Mouse (Mus musculus) erythroblast, embryonic 14.5 days (primary cell): ENCODE results near the gene Bdkrb2.

Source experiments
- GATA1 ChIP-seq: IDR thresholded peaks from 2 replicates; pipeline ENCODE4 v1.6.1; 2012; ENCODE audit warnings: low read length, inconsistent platforms, mixed read lengths
- TAL1 ChIP-seq: IDR thresholded peaks from 3 replicates; pipeline ENCODE4 v1.6.1; 2012; ENCODE audit warnings: low read length, inconsistent platforms, mixed read lengths

DNA sequence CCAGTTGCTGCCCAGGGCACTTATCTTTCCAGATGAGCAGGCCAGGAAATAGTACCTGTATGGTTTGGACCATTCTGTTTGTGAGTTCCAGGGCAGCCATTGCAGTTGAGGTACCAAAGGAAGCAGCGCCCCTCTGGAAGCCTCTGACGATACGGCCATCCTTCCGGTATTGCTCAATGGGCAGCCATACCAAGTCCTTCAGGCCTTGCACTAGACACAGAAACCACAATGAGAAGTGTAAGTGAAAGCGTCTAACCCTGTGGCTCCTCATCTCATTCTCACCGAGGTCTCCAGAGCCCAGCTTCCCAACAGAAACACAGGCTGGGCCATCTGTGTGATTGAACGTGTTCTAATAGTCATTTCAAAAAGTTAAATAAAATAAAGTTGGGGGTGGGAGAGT, 59.0 kb downstream of the Bdkrb2 start:
- TF ChIP-seq GATA1 (no peak), TAL1 (no peak)
